Mouse (Mus musculus) right cerebral cortex, adult 18-20 months (tissue): ENCODE data around the gene Fst.

Source experiments
- DNase-seq: peaks from one replicate; pipeline ENCODE4 v3.0.0; 2022; ENCODE audit warnings: mixed read lengths

Gene Fst

GRCm38 (mm10) chr13:114412326-114412725 is 46.4 kb downstream of the Fst start:
- DNase-seq = no peak

DNA sequence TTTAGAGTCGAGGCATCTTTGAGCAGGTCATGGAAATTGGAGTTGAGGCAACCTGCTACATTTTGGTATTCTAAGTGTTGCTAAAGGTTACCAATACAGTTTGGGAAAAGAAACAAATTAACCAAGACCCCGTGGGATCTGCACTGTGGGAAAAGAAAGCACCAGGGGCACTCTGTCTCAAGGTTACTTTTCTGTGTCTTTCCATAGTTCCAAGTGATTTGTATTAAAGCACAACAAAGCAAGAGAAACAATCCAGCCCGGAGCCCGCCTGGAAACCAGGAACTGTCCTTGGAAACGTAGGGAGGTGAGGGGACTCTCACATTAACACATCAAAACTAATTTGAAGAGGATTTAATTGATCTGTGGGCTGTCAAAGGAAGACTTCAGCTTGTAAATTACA is 51.9 kb downstream of the Fst start:
- DNase-seq = no peak

DNA sequence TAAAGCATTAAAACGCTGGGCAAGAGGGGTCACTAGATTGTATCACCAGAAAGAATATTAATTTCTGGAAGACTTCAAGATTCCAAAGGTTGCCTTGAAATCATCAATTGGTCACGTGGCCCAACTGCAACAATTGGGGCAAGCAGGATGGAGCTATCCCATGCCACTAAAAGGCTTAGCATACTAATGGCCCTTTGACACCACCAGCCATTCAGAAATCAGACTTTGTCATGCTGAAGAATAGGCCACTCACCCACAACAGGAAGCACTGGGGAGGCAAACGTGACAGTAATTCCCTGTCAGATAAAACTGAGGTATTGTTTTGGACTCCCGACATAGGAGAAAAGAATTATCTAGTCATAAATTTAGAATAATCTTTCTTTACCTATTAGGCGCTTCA is 52.3 kb downstream of the Fst start:
- DNase-seq = no peak

DNA sequence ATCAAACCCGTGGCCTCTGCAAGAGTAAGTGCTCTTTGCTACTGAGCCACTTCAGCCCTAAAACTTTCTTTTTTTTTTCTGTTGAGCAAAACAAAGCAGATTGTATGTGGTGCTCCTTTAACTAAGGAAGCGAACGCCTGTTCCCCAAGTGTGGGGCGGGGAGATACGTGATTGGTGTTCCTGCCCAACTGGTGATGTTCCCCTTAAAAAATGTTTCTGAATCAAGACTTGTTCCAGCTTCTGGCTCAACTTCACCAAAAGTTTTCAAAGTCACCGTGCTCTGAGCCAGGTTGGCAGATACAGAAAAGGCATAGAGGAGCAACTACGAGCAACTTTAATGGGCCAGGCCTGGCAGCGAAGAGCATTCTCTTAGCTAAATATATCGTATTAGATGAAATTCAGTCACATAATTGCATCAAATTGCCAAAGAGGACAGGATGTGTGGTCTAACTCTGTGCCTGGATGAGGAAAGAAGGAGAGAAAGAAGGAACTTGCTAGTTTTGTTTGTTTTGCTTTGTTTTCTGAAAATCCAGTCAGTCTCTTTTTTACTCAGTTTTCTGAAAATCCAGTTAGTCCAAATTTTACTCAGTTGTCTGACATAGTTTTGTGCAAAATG is 53.5 kb downstream of the Fst start:
- DNase-seq = no peak
